Mouse (Mus musculus) c-Kit-positive CD71-negative TER-119-negative erythroid progenitor cells, embryonic 14.5 days (primary cell): ENCODE data around the gene Spata17.

Source experiments
- DNase-seq: peaks from one replicate; pipeline ENCODE4 v3.0.0-alpha.2; 2013; ENCODE audit warnings: low read depth

Spata17 gene

DNA sequence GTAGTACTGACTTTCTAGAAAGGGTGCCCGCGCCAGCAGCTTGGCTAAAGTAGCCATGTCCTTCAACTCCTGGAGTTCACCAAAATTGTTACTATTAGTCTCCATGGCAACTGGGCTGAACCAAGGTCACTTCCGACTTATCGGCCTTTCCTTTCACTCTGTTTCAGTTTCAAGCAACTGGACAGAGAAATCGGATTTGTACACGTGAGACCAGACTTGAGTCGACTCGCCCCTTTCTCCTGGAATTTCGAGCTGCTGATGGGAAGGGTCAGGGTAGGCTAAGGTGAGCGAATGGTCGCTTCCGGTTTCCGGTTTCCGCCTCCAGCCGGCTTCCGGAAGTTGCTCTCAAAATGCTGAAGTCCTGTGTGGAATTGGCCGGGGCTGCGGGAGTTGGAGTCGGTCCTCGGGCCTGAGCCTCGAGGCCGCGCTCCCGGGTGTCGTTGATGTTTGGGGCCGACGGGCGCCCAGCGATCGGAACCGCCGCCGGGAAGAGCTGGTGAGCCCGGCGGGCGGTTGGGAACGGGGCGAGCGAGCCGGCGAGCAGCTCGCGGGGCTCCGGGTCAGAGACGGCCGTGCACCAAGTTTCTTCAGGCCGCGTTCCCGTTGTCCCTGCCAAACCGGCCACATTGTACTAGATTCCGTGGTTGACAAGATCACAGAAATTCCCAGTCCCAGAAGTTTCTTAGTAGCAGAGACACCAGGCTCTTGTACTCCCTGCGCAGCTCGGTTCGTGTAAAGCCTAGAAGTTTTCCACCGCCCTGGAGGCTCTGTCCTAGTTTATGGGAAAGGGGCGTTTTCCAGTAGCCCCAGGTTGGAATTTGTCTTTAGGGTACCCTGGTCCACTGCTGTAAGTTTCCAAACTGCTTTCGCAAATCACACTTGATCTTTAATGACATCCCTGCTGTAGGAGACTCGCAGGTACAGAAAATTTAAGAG is at the start of gene Spata17, which contains the start of gene Gpatch2:
Gene Spata17, minus strand, starts transcription at position 285 of the 936 bp plus-strand sequence.
Gene Gpatch2, plus strand, starts transcription at position 328 of the 936 bp plus-strand sequence.
- peak; percentile 66 for DNase-seq

- no peak for DNase-seq
Observed at GRCm38 (mm10) chr1:187258756-187259155, 43.5 kb upstream of the Spata17 start.

GRCm38 (mm10) chr1:187250741-187251262 is 35.5 kb upstream of the Spata17 start:
- DNase-seq = no peak

DNA sequence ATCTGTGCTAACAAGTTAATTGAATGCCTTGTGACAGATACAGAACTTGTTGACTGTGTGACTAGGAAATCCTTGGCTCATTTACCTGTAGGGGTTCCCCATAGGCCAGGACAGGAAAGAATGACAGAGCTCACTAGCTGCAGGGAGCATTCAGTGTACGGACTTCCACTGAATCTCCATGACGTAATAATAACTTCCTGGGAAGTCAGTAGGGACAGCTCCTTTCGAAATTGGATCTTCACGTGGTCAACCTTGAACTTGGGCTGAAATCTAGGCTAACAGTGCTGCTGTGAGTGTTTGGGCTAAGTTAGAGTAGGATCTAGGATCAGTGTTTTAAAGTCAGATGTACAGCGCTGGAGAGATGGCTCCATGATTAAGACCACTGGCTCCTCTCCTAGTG is 29.5 kb upstream of the Spata17 start:
- DNase-seq = no peak

DNA sequence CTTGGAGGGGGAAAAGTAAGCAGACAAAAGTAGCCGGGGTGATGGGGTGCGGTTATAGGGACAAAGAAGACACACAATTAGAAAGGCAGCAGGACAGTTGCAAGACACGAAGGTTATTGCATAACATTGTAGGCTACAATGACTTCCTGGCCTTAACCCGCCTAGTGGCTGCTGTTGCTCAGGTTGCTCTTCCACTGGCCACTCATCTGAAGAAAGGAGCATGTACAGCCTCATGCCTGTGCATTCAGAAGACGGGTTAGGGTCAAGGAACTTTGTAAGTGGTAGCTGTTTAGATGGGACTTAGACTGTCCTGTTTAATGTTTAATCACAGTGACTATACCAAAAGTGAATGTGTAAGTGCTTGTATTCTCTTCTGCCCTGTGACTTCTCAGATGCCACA is 26.1 kb upstream of the Spata17 start:
- DNase-seq = no peak

- DNase-seq = no peak
Observed at GRCm38 (mm10) chr1:187240304-187240703, 25.0 kb upstream of the Spata17 start.

GRCm38 (mm10) chr1:187238061-187238460 is 22.8 kb upstream of the Spata17 start:
- DNase-seq = no peak

- DNase-seq = no peak
Observed at GRCm38 (mm10) chr1:187236296-187236695, 21.0 kb upstream of the Spata17 start.

GRCm38 (mm10) chr1:187235161-187235560 is 19.9 kb upstream of the Spata17 start:
- DNase-seq = no peak

DNA sequence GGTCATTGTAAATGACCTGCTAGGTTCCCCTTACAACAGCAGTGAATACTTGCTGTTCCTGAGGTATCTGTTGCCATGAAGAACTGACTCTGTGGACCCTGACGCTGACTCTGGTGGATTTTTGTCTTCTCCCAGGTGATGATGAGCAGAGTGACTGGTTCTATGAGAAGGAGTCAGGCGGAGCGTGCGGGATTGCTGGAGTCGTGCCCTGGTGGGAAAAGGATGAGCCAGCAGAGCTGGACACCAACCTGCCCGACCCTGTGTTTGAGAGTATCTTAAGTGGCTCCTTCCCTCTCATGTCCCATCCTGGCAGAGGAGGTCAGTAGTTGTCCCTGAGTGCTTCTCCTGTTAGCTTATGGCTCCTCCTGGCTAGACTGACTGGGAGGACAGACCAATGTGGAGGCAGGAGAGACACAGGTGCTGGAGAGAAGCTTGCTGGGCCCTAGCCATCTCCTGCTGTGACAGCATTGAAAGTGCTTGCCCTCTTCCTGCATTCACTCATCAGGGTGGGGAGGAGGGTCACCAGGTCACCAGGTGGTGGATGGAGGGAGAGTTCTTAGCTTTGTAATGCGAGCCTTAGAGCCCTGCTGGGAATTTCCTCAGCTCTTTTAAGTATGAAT is 17.8 kb upstream of the Spata17 start:
- DNase-seq = no peak

- DNase-seq = no peak
Observed at GRCm38 (mm10) chr1:187232196-187232955, 17.1 kb upstream of the Spata17 start.

- DNase-seq = no peak
Observed at GRCm38 (mm10) chr1:187230255-187230654, 15.0 kb upstream of the Spata17 start.

DNA sequence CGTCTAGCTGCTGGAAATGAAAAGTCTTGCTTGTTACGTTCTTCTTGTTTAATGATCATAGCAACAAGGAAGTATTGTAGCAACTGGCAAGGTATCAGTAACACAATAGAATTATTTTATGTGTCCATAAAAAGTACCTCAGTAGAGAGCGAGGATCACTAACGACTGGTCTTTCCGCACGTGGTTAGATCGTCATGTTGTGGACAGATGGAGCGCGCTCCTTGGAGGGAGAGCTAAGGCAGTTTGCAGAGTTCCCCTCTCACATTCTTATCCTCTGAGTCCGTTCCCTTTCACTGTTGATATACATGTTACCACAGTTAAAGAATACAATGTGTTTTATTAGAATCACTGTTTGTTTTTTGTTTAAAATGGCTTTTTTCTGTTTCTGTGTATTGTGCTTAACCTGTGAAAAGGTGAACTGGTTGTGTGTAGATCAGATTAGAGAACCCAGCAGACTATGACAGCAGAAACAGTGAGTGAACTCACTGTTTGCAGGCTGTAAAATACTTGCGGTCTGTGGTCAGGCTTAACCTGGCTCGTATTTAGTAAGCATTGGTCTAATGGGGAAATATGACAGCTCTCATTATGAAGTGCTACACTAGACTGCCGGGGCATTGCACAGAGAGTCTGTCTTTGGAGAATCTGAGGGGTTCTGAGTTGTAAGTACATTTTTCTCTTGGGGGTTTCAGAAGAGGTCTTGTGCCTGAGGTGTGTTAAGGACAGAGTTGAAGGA is 13.3 kb upstream of the Spata17 start:
- DNase-seq = no peak

DNA sequence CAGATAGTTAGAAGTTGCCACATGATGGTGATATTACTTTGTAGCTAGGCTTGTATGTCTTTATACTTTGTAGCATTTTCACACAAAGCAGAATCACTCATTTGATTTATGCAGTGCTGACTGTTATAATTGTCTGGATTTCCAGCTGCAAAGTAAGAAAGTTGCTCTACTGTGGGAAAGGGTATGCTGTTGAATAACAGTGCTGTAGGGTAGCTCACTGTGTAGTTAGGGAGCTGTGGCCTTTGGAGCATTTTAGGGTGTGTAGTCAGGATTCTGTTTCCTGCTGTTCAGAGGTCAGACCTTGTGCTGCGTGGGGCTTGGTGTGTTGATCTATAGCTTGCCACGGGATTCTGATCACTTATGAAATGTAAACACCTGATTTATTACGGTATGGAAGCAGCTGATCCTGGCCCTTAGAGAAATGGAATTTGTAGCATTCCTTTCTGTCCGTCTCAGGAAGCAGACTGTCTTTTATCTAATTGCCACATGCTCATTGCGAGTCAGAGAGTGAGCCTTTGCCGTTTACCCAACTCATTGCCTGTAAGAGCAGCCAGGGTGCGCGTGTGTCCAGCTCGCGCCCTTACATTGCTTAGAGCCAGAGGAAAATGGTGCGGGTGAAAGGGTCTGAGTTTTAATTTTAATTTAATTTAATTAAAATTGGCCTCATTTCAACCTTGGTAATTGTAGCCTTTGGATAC is 11.2 kb upstream of the Spata17 start:
- DNase-seq = no peak

- DNase-seq = no peak
Observed at GRCm38 (mm10) chr1:187220756-187221155, 5.5 kb upstream of the Spata17 start.

DNA sequence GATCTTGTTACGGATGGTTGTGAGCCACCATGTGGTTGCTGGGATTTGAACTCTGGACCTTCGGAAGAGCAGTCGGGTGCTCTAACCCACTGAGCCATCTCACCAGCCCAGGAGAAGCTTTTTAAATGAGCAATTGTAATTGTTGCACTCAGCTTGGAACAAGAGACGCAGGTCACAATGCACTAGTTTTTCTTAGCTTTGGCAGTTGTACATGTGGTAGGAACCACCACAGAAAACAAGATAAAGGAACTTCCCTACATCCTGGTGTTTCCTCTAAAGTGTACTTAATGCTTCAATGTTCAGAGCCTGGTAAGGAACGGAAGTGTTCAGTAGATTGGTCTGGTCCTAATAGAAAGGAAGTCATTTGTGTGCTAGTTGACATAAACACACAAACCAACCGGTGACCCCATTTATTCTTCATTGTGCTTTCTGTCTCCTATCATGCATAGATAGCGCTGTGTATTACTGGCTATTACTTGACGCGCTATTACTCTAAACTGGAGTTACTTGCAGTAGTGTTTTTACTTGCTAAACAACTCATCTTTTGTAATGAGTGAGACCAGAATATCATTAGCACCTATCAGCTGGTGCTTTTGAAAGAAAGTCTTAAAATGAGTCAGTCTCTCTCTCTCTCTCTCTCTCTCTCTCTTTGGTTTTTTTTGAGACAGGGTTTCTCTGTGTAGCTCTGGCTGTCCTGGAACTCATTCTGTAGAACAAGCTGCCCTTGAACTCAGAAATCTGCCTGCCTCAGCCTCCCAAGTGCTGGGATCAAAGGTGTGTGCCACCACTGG is 1.6 kb upstream of the Spata17 start:
- DNase-seq = no peak

DNA sequence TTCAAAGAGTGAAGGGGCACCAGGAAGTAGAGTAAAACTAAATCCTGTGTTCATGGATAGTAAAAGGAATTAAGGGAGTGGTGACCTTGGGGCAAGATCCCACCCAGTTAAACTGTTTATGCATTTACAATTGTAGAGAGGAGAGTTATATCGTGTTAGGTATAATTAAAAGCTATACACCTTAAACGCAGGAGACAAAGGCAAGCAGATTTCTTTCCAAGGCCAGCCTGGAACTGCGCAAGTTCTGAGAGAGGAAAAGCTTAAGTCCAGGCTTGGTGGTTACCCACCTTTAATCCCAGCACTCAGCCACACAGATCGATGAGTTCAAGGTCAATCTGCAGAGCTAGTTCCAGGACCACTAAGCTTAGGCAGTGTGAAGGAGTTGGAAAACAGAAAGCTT is 4.5 kb downstream of the Spata17 start:
- DNase-seq = no peak

DNA sequence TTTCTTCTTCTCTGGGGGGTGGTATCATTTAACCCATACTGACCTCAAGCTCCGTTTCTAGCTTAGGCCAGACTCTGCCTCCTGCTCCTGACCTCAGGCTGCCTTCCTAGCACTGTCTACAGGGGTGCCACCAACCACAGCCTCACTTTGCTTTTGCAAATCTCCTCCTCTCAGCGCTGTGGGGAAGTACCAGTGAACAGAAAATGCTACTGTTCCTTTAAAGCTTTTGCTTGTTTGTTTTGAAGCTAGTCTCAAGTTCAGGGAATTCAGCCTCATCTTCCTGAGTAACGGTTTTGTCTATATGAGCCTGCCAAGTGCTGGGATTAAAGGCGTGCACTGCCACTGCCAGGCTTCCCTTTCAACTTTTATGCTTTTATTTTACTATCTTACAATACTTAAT is 5.8 kb downstream of the Spata17 start:
- DNase-seq = no peak

- no peak for DNase-seq
Observed at GRCm38 (mm10) chr1:187205506-187205905, 9.8 kb downstream of the Spata17 start.

DNA sequence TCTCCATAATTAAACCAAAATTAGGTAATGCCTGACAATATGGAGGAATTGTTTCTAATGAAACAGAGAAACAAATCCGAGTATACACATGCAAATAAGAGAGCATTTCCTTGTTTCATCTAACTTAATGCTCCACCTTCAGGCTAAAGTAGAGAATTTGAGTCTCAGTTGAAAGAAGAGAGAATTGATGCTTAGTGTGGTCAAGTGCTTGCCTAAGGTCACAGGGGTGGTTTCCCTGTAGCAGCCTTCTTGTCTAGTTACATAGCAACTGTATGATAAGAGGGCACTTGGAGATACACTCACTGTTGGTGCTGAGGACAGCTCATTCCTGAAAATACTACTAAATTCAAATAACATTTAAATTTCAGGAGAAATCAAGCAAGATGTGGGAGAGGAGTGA is 36.7 kb downstream of the Spata17 start:
- DNase-seq = no peak
